Mouse (Mus musculus): ENCODE measurements around the gene Dock2.

The Dock2 gene

GRCm38 (mm10) chr11:34194158-34194941, 589.3 kb downstream of the Dock2 start:
- DNase-seq (ENCODE audit: low spot score): no peak

DNA sequence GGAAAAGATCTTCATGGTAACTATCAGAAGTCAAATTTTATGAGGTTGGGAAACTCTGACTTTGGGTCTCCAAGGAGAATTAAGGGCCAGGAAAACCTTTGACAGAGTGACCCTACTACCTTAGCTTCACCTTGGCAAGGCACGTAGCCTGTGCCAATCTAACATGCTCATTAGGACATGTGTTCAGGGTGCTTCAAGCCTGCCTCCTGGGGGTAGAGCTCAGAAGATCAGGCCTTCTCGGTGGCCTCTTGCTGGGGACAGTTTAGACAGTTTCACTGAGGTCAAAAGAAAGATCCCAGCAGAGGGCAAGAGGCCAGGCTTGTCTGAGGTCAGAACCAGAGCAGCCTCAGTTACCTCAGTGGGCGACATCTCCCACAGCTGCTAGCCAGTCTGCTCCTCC, 590.0 kb downstream of the Dock2 start:
- no peak for DNase-seq (ENCODE audit: low spot score)

DNA sequence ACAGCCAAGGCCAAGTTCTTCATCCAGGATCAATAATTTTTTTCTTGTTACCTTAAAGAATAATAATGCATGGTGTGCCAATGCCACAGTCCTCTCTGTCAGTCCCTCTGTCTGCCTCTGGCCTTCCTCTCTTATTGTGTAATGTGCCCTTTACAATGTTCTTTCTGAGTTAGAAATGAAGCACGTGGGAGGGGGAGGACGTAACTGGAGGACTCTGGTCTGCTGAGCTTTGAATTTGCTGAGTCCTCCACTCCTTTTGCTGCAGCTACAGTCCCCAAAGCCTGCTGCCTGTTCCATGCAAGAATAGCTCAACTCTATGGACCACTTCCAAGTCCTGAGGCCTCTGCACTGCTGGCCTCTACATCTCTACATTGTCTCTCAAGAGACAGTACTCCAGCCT, 599.4 kb downstream of the Dock2 start:
- no peak for DNase-seq (ENCODE audit: low spot score)

GRCm38 (mm10) chr11:34181214-34182117, 602.2 kb downstream of the Dock2 start:
- no peak for DNase-seq (ENCODE audit: low spot score)

GRCm38 (mm10) chr11:34178752-34179151, 604.9 kb downstream of the Dock2 start:
- DNase-seq (ENCODE audit: low spot score): no peak
